Comparison of ENCODE assay signal across 9 mouse cellular contexts in the genomic region with DNA sequence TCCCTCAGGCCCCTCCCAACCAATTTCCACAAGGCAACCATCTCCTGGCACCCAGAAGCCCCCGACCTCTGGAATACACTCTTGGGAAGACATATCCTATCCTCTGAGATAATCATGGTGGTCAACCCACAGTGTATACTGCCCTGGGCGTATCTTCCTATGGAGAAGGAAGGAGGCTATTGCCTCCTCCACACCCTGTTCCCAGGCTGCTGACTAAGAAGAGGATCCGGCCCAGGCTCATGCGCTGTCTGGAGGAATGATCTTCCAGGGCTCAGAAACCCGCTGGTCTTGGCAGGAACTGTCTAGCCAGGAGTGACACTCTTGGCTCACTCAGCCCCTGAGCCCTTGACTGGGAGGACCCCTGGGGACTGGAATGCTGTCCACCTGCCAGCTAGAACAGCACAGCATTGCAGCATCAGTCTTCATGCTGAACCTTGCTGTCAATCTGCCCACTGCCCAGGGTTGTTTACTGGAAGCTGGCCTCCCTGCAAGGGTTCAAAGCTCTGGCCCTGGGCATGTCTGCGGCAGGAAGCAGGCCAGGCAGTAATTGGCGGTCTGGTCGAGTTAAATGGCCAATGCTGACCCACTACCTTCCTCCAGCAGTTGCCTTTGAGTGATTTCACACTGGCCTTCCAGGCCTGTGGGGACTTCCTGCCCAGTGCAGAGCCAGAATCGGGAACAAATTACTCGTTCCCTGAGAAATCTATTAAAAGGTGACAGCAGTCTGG. TPM values are rescaled to one million over a fixed set of nuclear protein-coding genes. Genes with fewer than 3 reads are reported as not detected.
DNase-seq lines count a peak whose midpoint lies in the region; ATAC-seq lines count a peak whose summit lies in the region.
"Had no signal": no experiment of that assay in that cellular context is flagged by ENCODE, and none has a peak within 500 bp of the region (broad histone marks: within the 10 kb centered on the region; RNA-seq: fewer than 3 reads in every experiment).

No protein-coding gene starts in this region.

- no peak overlapping the region for H3K4me3 ChIP-seq in kidney, embryonic 14.5 days (ENCODE audit: low read length)

- no peaks in the 10 kb centered on the region for H3K4me1 ChIP-seq in kidney, embryonic 14.5 days (ENCODE audit: control insufficient read depth, insufficient read depth, low read length)

- 56% methylated on average over 10 of the region's 10 CpGs for WGBS in kidney, embryonic 14.5 days

- no peaks in the 10 kb centered on the region for H3K36me3 ChIP-seq in kidney, embryonic 14.5 days (ENCODE audit: control insufficient read depth, insufficient read depth, low read length)

- ATAC-seq in frontal cortex, adult (ENCODE audit: low TSS enrichment): peak; percentile 80
- ATAC-seq in cerebellum, adult (ENCODE audit: insufficient number of reproducible peaks, low FRiP score, low TSS enrichment): peak; percentile 59; the same call in 1 of the 2 replicates
- ATAC-seq in kidney, embryonic 14.5 days (ENCODE audit: low FRiP score, low TSS enrichment): no peak

- DNase-seq in frontal cortex, postnatal 14 days (ENCODE audit: low spot score in 2 of 2): no peak
- peak; percentile 91 for DNase-seq in 3T3-L1 (ENCODE audit: low read depth, low spot score)
- peak; percentile 32 to 40 for DNase-seq in gastrocnemius, postnatal 36 days
- no peak for DNase-seq in B cell, adult 2 months
- DNase-seq in lung, postnatal 10 days: no peak
- DNase-seq: lung, embryonic 14.5 days had no signal

- peaks cover 4% of the 10 kb centered on the region; the same call in 1 of the 2 replicates for H3K27me3 ChIP-seq in kidney, embryonic 14.5 days (ENCODE audit: control insufficient read depth, insufficient read depth, low read length)

- intact Hi-C loops in gastrocnemius, postnatal 36 days (cut with DNase I): loop anchor here (10.0 kb wide), 1 partner anchor 728 kb away; no protein-coding TSS in a partner anchor

- no peak overlapping the region for H3K4me2 ChIP-seq in kidney, embryonic 14.5 days (replicated peaks; ENCODE audit: low read depth, low read length)
- H3K4me2 ChIP-seq: lung, embryonic 14.5 days had no signal

- H3K27ac ChIP-seq in kidney, embryonic 14.5 days (ENCODE audit: low read depth, low read length): no peak overlapping the region

- no peak overlapping the region for H3K9ac ChIP-seq in kidney, embryonic 14.5 days (ENCODE audit: low read depth, low read length)
- H3K9ac ChIP-seq: lung, embryonic 14.5 days had no signal

- H3K9me3 ChIP-seq in kidney, embryonic 14.5 days (ENCODE audit: control insufficient read depth, low read length): no peaks in the 10 kb centered on the region; the same call in 1 of the 2 replicates

RNA-seq across cellular contexts. Expression of a gene that starts 8.8 kb away (rescaled TPM):
- 100 to 1,000 TPM; 282 to 284 TPM for total RNA-seq in gastrocnemius, postnatal 36 days (2021)
- 287 and 379 TPM in 2 replicates for polyA plus RNA-seq in kidney, embryonic 14.5 days (2014; fragmentation: Nextera tagmentation; extraction: Ambion mirVana)

Comparison
In these comparisons a context has a peak if more than half of its experiments do, and no peak if none do; other contexts are left out.
1. DNase-seq: peak in 3T3-L1 (single experiment) and gastrocnemius, postnatal 36 days (2 of 2); none in frontal cortex, postnatal 14 days (0 of 2), B cell, adult 2 months (0 of 2) and lung, postnatal 10 days (single experiment).